Mouse (Mus musculus) bone marrow macrophage, adult 2 months (primary cell): Measurements from ENCODE around the gene Cenpl. TPM values are rescaled to one million over a fixed set of nuclear protein-coding genes. Genes with fewer than 3 reads are reported as not detected.
"Not testable (repeated sequence)": the region's sequence is repeated elsewhere in the genome, so short reads cannot be mapped to it uniquely, and the experiment has no call there.

Experiments used
- H3K27ac ChIP-seq: 2 replicates; pipeline ENCODE4 v1.5.1; 2012; ENCODE audit warnings: low read depth, low read length; ENCODE audit not compliant: insufficient read depth
- H3K4me1 ChIP-seq: 2 replicates; pipeline ENCODE4 v1.6.1; 2012; ENCODE audit warnings: low read length; ENCODE audit not compliant: control insufficient read depth, insufficient read depth
- H3K4me3 ChIP-seq: 2 replicates; pipeline ENCODE4 v1.5.1; 2012; ENCODE audit warnings: mild to moderate bottlenecking, low read length, moderate library complexity; ENCODE audit not compliant: insufficient read depth
- CTCF ChIP-seq: IDR thresholded peaks from 2 replicates; pipeline ENCODE4 v1.5.1; 2012; ENCODE audit warnings: low read depth, mild to moderate bottlenecking, low read length, moderate library complexity
- POLR2A ChIP-seq: IDR thresholded peaks from 2 replicates; pipeline ENCODE4 v1.6.1; 2012; ENCODE audit warnings: mild to moderate bottlenecking, low read depth, low read length, borderline replicate concordance
- polyA plus RNA-seq: library from polyadenylated mRNA; stranded (reverse); fragments of >200 nt; gene quantifications from 2 replicates; pipeline ENCODE4 v1.2.4, GENCODE M21; 2012; ENCODE audit not compliant: missing spikeins, insufficient read depth, insufficient read length

The Cenpl gene
- 21.5 and 22.1 TPM in 2 replicates for polyA plus RNA-seq

DNA sequence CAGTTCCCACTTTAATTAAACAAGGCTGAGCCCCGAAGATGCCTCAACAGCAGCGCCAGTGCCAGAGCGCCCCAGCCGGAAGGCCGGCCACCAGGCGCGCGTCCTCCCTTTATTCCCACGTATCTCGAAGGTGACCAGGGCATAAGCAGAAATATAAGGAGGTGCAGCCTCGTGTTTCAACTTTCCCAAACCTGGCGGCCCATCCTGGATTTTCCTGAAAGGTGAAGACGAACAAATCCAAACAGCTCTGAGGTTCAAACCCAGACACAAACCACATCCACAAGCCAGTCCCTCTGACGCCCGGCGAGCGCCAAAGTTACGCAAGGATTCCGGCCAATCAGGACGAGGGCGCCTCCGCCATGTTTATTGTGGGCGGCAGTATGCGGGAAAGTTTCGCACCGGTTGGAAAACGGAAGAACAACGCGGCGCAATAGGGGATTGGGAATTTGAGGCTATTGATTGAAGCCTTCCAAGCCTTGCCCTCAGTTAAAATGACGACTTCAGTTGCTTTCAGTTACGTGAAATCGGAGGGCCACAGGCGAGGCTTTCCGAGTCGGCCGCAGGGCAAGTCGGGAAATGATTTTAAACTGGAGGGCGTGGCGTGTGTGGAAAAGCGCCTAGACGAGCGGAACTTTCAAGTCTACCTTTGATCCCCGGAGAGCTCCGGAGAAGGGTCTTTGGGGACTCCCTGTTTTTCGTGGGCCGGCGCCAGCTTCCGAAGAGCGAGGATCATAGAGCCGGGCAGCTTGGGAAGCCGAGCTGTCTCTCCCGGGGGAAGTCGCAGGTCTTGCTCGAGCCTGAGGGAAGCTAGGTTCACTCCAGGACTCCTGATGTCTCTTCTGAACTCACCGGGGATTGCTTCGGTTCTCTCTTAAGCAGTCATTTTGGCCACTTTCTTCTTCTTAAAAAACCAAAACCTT is at the start of gene Cenpl, which contains the start of gene Dars2:
TSS of gene Cenpl (plus strand) at position 362 of the 920 bp plus-strand sequence.
TSS of gene Dars2 (minus strand) at position 307 of the 920 bp plus-strand sequence.
- Histone ChIP-seq H3K4me1 (peaks cover 22% of the 10 kb centered on the region), H3K27ac (peak within 1 kb of the TSS; percentile 47), H3K4me3 (peak within 1 kb of the TSS; percentile 77)
- TF ChIP-seq CTCF: no peak
- TF ChIP-seq POLR2A: no peak

GRCm38 (mm10) chr1:161025410-161026210 is 44.9 kb upstream of the Cenpl start:
- Histone ChIP-seq H3K4me1 (peaks cover 2% of the 10 kb centered on the region; the same call in 1 of the 2 replicates), H3K27ac (no peak overlapping the region), H3K4me3 (no peak overlapping the region)
- TF ChIP-seq POLR2A: no peak
- TF ChIP-seq CTCF: no peak

- H3K4me3 ChIP-seq: no peak overlapping the region
- peaks cover 2% of the 10 kb centered on the region; the same call in 1 of the 2 replicates for H3K4me1 ChIP-seq
- TF ChIP-seq POLR2A: no peak
- no peak for TF ChIP-seq CTCF
- H3K27ac ChIP-seq: no peak overlapping the region
Observed at GRCm38 (mm10) chr1:161027196-161027595, 43.3 kb upstream of the Cenpl start.

DNA sequence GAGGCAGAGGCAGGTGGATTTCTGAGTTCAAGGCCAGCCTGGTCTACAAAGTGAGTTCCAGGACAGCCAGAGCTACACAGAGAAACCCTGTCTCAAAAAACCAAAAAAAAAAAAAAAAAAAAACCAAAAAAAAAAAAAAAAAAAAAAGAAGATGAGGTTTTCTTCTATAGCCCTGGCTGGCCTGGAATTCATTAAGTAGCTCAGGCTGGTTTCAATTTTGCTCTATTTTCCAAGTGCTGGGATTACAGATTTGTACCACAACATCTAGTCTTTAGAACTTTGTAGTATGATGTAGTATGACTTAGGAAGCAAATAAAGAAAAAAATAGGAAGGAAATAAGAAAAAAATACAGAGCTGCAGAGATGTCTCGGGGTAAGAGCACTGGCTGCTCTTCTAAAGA is 42.1 kb upstream of the Cenpl start:
- not testable (repeated sequence) for H3K27ac ChIP-seq, H3K4me3 ChIP-seq, H3K4me1 ChIP-seq

GRCm38 (mm10) chr1:161030058-161030457 is 40.5 kb upstream of the Cenpl start:
- Histone ChIP-seq H3K27ac (no peak overlapping the region), H3K4me3 (no peak overlapping the region), H3K4me1 (peaks cover 5% of the 10 kb centered on the region)
- TF ChIP-seq POLR2A: no peak
- TF ChIP-seq CTCF: no peak

- Histone ChIP-seq H3K27ac (no peak overlapping the region), H3K4me3 (no peak overlapping the region), H3K4me1 (peaks cover 5% of the 10 kb centered on the region)
- TF ChIP-seq CTCF (no peak), POLR2A (no peak)
Observed at GRCm38 (mm10) chr1:161031881-161032280, 38.6 kb upstream of the Cenpl start.

DNA sequence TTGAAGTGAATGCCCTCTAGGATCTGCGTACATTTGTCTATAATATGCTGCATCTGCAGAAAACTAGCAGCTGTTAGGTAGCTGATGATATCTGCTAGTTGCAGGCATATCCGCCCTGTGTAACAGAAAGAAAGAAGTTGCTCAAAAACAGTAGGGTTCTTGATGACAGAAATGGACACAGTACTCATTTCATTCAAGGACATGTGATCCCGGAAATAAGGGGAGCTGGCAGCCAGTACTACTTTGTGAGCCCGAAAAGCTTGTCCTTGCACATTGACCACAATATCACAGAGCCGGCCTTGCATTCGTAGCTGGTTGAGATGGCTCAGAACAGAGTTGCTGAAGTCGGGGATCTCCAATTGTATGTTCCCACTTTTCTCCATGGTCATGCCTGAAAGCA is 38.2 kb upstream of the Cenpl start:
- H3K27ac ChIP-seq: no peak overlapping the region
- no peak overlapping the region for H3K4me3 ChIP-seq
- no peak for TF ChIP-seq POLR2A
- no peak for TF ChIP-seq CTCF
- H3K4me1 ChIP-seq: peaks cover 3% of the 10 kb centered on the region; the same call in 1 of the 2 replicates

GRCm38 (mm10) chr1:161033856-161034434 is 36.6 kb upstream of the Cenpl start:
- Histone ChIP-seq H3K4me3 (peak overlapping the region; percentile 89), H3K27ac (peak overlapping the region; percentile 76), H3K4me1 (peaks cover 3% of the 10 kb centered on the region; the same call in 1 of the 2 replicates)
- TF ChIP-seq POLR2A: no peak
- TF ChIP-seq CTCF: no peak

DNA sequence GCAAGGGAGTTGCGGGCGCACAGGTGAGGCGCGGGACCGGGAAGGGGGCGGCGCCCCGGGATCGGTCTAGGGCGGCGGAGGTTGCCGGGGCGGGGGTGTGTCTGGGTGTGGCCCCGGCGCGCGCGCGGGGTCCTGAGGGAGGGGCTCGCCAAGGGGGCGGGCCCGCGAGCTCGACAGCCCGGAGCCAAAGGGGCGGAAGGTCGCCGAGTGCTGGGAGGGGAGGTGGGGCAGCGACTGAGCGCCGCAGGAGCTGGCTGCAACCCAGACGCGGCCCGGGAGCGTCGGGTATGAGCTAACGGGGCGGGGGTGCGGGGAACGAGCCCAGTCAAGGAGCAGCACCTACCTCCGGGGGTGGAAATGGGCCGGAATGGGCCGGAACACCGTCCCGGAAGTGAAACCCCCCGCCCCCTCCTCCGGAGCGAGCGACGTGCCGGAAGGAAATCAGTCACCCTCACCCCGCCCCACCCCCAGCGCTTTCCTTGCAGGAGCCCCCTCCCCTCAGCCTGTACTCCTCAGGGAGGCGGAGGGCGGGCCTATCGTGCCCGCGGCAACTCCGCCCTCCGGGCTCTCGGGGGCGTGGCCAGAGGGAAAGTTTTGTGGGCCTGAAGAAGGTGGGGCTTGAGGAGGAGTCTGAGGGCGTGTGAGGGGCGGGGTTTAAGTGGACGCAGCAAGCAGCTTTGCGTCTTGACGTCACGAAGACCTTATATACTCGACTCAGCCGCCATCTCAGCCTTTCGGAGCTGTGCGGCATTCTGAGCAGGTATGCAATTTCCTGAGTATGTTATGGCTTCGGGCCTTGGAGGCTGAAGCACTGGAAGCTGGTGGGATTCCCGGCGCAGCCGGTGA is 35.9 kb upstream of the Cenpl start, which contains the start of gene Zbtb37:
TSS of gene Zbtb37 (minus strand) at position 415 of the 846 bp plus-strand sequence.
- peak within 1 kb of the TSS; percentile 89 for H3K4me3 ChIP-seq
- TF ChIP-seq POLR2A (peak; percentile 98), CTCF (no peak)
- H3K27ac ChIP-seq: peak within 1 kb of the TSS; percentile 86
- H3K4me1 ChIP-seq: peaks cover 3% of the 10 kb centered on the region; the same call in 1 of the 2 replicates
